Mouse (Mus musculus) CH12.LX (cell line): ENCODE measurements around the gene Htra3. TPM values are rescaled to one million over a fixed set of nuclear protein-coding genes. Genes with fewer than 3 reads are reported as not detected.

Experiments
- DNase-seq: peaks from one replicate; pipeline ENCODE4 v3.0.0-alpha.2; 2013; ENCODE audit errors: extremely low read depth
- H3K27ac ChIP-seq: 2 replicates; pipeline ENCODE4 v1.5.1; 2012; ENCODE audit warnings: low read depth, mild to moderate bottlenecking, control low read depth, moderate library complexity; ENCODE audit not compliant: insufficient read depth
- H3K27me3 ChIP-seq: replicated peaks from 2 replicates; pipeline ENCODE3; 2012; ENCODE audit warnings: inconsistent platforms
- H3K36me3 ChIP-seq, 2 experiments: replicated peaks in 1 of 2; 2 replicates each; pipeline versions ENCODE3 to v1.6.1; 2012; ENCODE audit warnings: inconsistent platforms in 1 of 2, low read length in 1 of 2, mild to moderate bottlenecking in 1 of 2, mixed read lengths in 1 of 2, moderate library complexity in 1 of 2; ENCODE audit not compliant: control insufficient read depth in 1 of 2, insufficient read depth in 1 of 2
- H3K4me1 ChIP-seq, 2 experiments: 2 replicates each; pipeline ENCODE4 v1.6.1; 2012; ENCODE audit warnings: inconsistent platforms in 1 of 2, moderate library complexity in 1 of 2; ENCODE audit not compliant: insufficient read depth in 2 of 2, control insufficient read depth in 1 of 2
- H3K4me2 ChIP-seq: 2 replicates; pipeline ENCODE4 v1.6.1; 2012; ENCODE audit warnings: low read depth, mild to moderate bottlenecking, control low read depth; ENCODE audit not compliant: poor library complexity, insufficient read depth, severe bottlenecking
- H3K4me3 ChIP-seq, 3 experiments: fragments of 150-350 bp in 1 of 3; sonication (generic) in 1 of 3; replicated peaks in 1 of 3; 2 replicates each; pipeline versions ENCODE3 to v1.5.1; 2011 to 2012; ENCODE audit warnings: low read depth in 2 of 3, low read length in 2 of 3, mild to moderate bottlenecking in 2 of 3, moderate library complexity in 2 of 3, control low read depth in 1 of 3, improper control_type of control experiment in 1 of 3, inconsistent platforms in 1 of 3, mixed read lengths in 1 of 3; ENCODE audit not compliant: poor library complexity in 1 of 3
- H3K79me2 ChIP-seq: replicated peaks from 2 replicates; pipeline ENCODE4 v1.6.1; 2012; ENCODE audit warnings: mild to moderate bottlenecking, moderate library complexity; ENCODE audit not compliant: control insufficient read depth, poor library complexity, insufficient read depth, severe bottlenecking; ENCODE audit errors: extremely low read depth
- H3K9ac ChIP-seq: 2 replicates; pipeline ENCODE4 v1.6.1; 2012; ENCODE audit warnings: low read depth, mild to moderate bottlenecking, control low read depth, moderate library complexity; ENCODE audit not compliant: insufficient read depth
- H3K9me3 ChIP-seq: replicated peaks from 2 replicates; pipeline ENCODE3; 2012; ENCODE audit warnings: low read length, inconsistent platforms, mixed read lengths
- BHLHE40 ChIP-seq: IDR thresholded peaks from 2 replicates; pipeline ENCODE4 v1.6.1; 2011; ENCODE audit warnings: mild to moderate bottlenecking, low read depth, low read length, improper control_type of control experiment
- CHD2 ChIP-seq: IDR thresholded peaks from 2 replicates; pipeline ENCODE4 v1.6.1; 2011; ENCODE audit warnings: low read length, improper control_type of control experiment
- CTCF ChIP-seq, 2 experiments: IDR thresholded peaks in 1 of 2; conservative IDR thresholded peaks in 1 of 2; 2 replicates each; pipeline ENCODE4 v1.5.1; 2011 to 2012; ENCODE audit warnings: low read depth in 2 of 2, low read length in 2 of 2, improper control_type of control experiment in 1 of 2, inconsistent platforms in 1 of 2, mild to moderate bottlenecking in 1 of 2, moderate library complexity in 1 of 2
- E2F4 ChIP-seq: IDR thresholded peaks from 2 replicates; pipeline ENCODE4 v1.6.1; 2011; ENCODE audit warnings: low read depth, low read length, improper control_type of control experiment; ENCODE audit not compliant: insufficient replicate concordance
- EP300 ChIP-seq: IDR thresholded peaks from 2 replicates; pipeline ENCODE4 v1.6.1; 2011; ENCODE audit warnings: low read length, improper control_type of control experiment
- ETS1 ChIP-seq: conservative IDR thresholded peaks from 2 replicates; pipeline ENCODE4 v1.6.1; 2012; ENCODE audit warnings: low read depth, mild to moderate bottlenecking, inconsistent platforms, low read length, improper control_type of control experiment, moderate library complexity
- MAFK ChIP-seq: IDR thresholded peaks from 2 replicates; pipeline ENCODE4 v1.6.1; 2011; ENCODE audit warnings: low read length, improper control_type of control experiment; ENCODE audit not compliant: insufficient replicate concordance
- MAX ChIP-seq: IDR thresholded peaks from 2 replicates; pipeline ENCODE4 v1.6.1; 2011; ENCODE audit warnings: low read length, improper control_type of control experiment
- MAZ ChIP-seq: IDR thresholded peaks from 2 replicates; pipeline ENCODE4 v1.6.1; 2012; ENCODE audit warnings: low read depth, mild to moderate bottlenecking, inconsistent platforms, low read length, improper control_type of control experiment, moderate library complexity
- MYC ChIP-seq: IDR thresholded peaks from 2 replicates; pipeline ENCODE4 v1.6.1; 2011; ENCODE audit warnings: low read depth, mild to moderate bottlenecking, improper control_type of control experiment, low read length
- NELFE ChIP-seq: IDR thresholded peaks from 2 replicates; pipeline ENCODE4 v1.6.1; 2011; ENCODE audit warnings: low read depth, low read length, improper control_type of control experiment
- PAX5 ChIP-seq: IDR thresholded peaks from 2 replicates; pipeline ENCODE4 v1.6.1; 2012; ENCODE audit warnings: low read length, inconsistent platforms, mixed read lengths
- POLR2A ChIP-seq: IDR thresholded peaks from 2 replicates; pipeline ENCODE4 v1.6.1; 2011; ENCODE audit warnings: low read depth, mild to moderate bottlenecking, improper control_type of control experiment, low read length
- RAD21 ChIP-seq: IDR thresholded peaks from 2 replicates; pipeline ENCODE4 v1.6.1; 2011; ENCODE audit warnings: low read depth, mild to moderate bottlenecking, low read length, improper control_type of control experiment, moderate library complexity
- TBP ChIP-seq: conservative IDR thresholded peaks from 2 replicates; pipeline ENCODE4 v1.6.1; 2011; ENCODE audit warnings: low read depth, low read length, improper control_type of control experiment
- TCF12 ChIP-seq: IDR thresholded peaks from 2 replicates; pipeline ENCODE4 v1.6.1; 2014; ENCODE audit warnings: low read depth, mild to moderate bottlenecking, inconsistent platforms, low read length, improper control_type of control experiment
- USF1 ChIP-seq: IDR thresholded peaks from 2 replicates; pipeline ENCODE4 v1.6.1; 2014; ENCODE audit warnings: low read depth, mild to moderate bottlenecking, inconsistent platforms, low read length, improper control_type of control experiment
- USF2 ChIP-seq: conservative IDR thresholded peaks from 2 replicates; pipeline ENCODE4 v1.6.1; 2011; ENCODE audit warnings: low read depth, low read length, improper control_type of control experiment
- ZC3H11A ChIP-seq: IDR thresholded peaks from 2 replicates; pipeline ENCODE4 v1.6.1; 2012; ENCODE audit warnings: low read depth, mild to moderate bottlenecking, inconsistent platforms, low read length, improper control_type of control experiment
- ZKSCAN1 ChIP-seq: IDR thresholded peaks from 2 replicates; pipeline ENCODE4 v1.6.1; 2012; ENCODE audit warnings: low read depth, inconsistent platforms, low read length, improper control_type of control experiment, borderline replicate concordance
- ZMIZ1 ChIP-seq: IDR thresholded peaks from 2 replicates; pipeline ENCODE4 v1.6.1; 2012; ENCODE audit warnings: low read depth, mild to moderate bottlenecking, inconsistent platforms, low read length, improper control_type of control experiment
- ZNF384 ChIP-seq: IDR thresholded peaks from 2 replicates; pipeline ENCODE4 v1.6.1; 2012; ENCODE audit warnings: low read depth, low read length, improper control_type of control experiment, inconsistent platforms
- dilution Hi-C: fragments of 300-500 bp; cut with MboI; formaldehyde crosslinking; loops from 2 replicates; pipeline ENCODE4 v1.14.3; 2020; ENCODE audit warnings: low sequenced_read_pairs; ENCODE audit not compliant: extremely low pct_unique_long_range_greater_than_20kb, extremely low pct_ligation_motif_present
- in situ Hi-C: fragments of 300-500 bp; cut with MboI; formaldehyde crosslinking; loops from 3 replicates; pipeline ENCODE4 v1.14.3; 2019; ENCODE audit warnings: low sequenced_read_pairs, low pct_ligation_motif_present, low pct_unique_long_range_greater_than_20kb, mixed read lengths
- polyA plus RNA-seq: library from polyadenylated mRNA; unstranded; fragments of >175 nt; gene quantifications from 2 replicates; pipeline ENCODE4 v1.2.1, GENCODE M21; 2012; ENCODE audit warnings: low read depth; ENCODE audit not compliant: insufficient read length
- total RNA-seq, 2 experiments: library from RNA; depleted of rRNA; stranded (reverse); fragments of 300-350 nt in 1 of 2; fragments of >200 nt in 1 of 2; gene quantifications; 2 replicates each; pipeline ENCODE4 v1.2.3; 2012 to 2014

The Htra3 gene
- total and polyA plus RNA-seq, 3 experiments, result not detected

- Histone ChIP-seq H3K4me3 (no peak overlapping the region), H3K9ac (no peak overlapping the region), H3K9me3 (no peaks in the 10 kb centered on the region), H3K27me3 (peaks cover 47% of the 10 kb centered on the region), H3K79me2 (no peaks in the 10 kb centered on the region), H3K27ac (no peak overlapping the region), H3K4me1 (no peaks in the 10 kb centered on the region), H3K36me3 (no peaks in the 10 kb centered on the region), H3K4me2 (no peak overlapping the region)
- dilution Hi-C loops (no loop called here), in situ Hi-C loops (no loop called here)
- DNase-seq, result no peak
- no peak for TF ChIP-seq USF2
- no peak for TF ChIP-seq MAZ
- no peak for TF ChIP-seq CTCF (conservative IDR thresholded peaks at IDR 0.05 in 1 of 2, IDR thresholded peaks at IDR 0.05 in 1 of 2; ENCODE audit: low read depth in 2 of 2, low read length in 2 of 2)
- TF ChIP-seq NELFE, result no peak
- no peak for TF ChIP-seq ZMIZ1
- no peak for TF ChIP-seq USF1
- no peak for TF ChIP-seq MYC
- no peak for TF ChIP-seq ETS1
- no peak for TF ChIP-seq PAX5
- no peak for TF ChIP-seq EP300
- TF ChIP-seq, all 38 proteins: peak for 0
Observed at GRCm38 (mm10) chr5:35670412-35670801, 9.2 kb downstream of the Htra3 start.

GRCm38 (mm10) chr5:35669747-35670411 is 9.7 kb downstream of the Htra3 start:
- dilution Hi-C loops, result no loop called here
- H3K9ac ChIP-seq, result no peak overlapping the region
- no peaks in the 10 kb centered on the region for H3K9me3 ChIP-seq
- H3K27me3 ChIP-seq, result peaks cover 50% of the 10 kb centered on the region
- H3K27ac ChIP-seq, result no peak overlapping the region
- H3K4me2 ChIP-seq, result no peak overlapping the region
- in situ Hi-C loops, result no loop called here
- no peaks in the 10 kb centered on the region for H3K4me1 ChIP-seq
- H3K36me3 ChIP-seq, result no peaks in the 10 kb centered on the region
- TF ChIP-seq USF2 (no peak), ZNF384 (no peak), EP300 (no peak), MAX (no peak), BHLHE40 (no peak), ETS1 (no peak), MAFK (no peak)
- H3K79me2 ChIP-seq, result no peaks in the 10 kb centered on the region
- no peak overlapping the region for H3K4me3 ChIP-seq
- DNase-seq, result no peak

GRCm38 (mm10) chr5:35666152-35666551 is 13.4 kb downstream of the Htra3 start:
- H3K9ac ChIP-seq, result no peak overlapping the region
- no peaks in the 10 kb centered on the region for H3K36me3 ChIP-seq
- no peaks in the 10 kb centered on the region for H3K4me1 ChIP-seq
- H3K4me2 ChIP-seq, result no peak overlapping the region
- peaks cover 77% of the 10 kb centered on the region for H3K27me3 ChIP-seq
- no peak for DNase-seq
- no peak for TF ChIP-seq MAX
- TF ChIP-seq ZKSCAN1, result no peak
- no peak for TF ChIP-seq E2F4
- no peak for TF ChIP-seq CTCF (conservative IDR thresholded peaks at IDR 0.05 in 1 of 2, IDR thresholded peaks at IDR 0.05 in 1 of 2; ENCODE audit: low read depth in 2 of 2, low read length in 2 of 2)
- TF ChIP-seq ZC3H11A, result no peak
- no peak for TF ChIP-seq POLR2A
- no peak for TF ChIP-seq CHD2
- TF ChIP-seq BHLHE40, result no peak
- no peak for TF ChIP-seq ETS1
- no peak for TF ChIP-seq ZMIZ1
- TF ChIP-seq USF1, result no peak
- no peak for TF ChIP-seq TCF12
- no peak for TF ChIP-seq MYC
- TF ChIP-seq ZNF384, result no peak
- no peak for TF ChIP-seq EP300
- TF ChIP-seq RAD21, result no peak
- no peak for TF ChIP-seq TBP
- H3K4me3 ChIP-seq, result no peak overlapping the region
- H3K79me2 ChIP-seq, result no peaks in the 10 kb centered on the region
- dilution Hi-C loops (no loop called here), in situ Hi-C loops (no loop called here)
- H3K27ac ChIP-seq, result no peak overlapping the region
- H3K9me3 ChIP-seq, result no peaks in the 10 kb centered on the region
